Mouse (Mus musculus): ENCODE data around the gene Il10. TPM values are rescaled to one million over a fixed set of nuclear protein-coding genes. Genes with fewer than 3 reads are reported as not detected.

Gene Il10
- not detected for polyA plus RNA-seq (2014; fragmentation: Illumina TruSeq; extraction: RNeasy Lipid Tissue Mini Kit (QIAGEN cat#74804); ENCODE audit: low read depth, low replicate concordance)

GRCm38 (mm10) chr1:131019492-131020098 is at the start of gene Il10:
TSS of gene Il10 (plus strand) at chr1:131019845.

Other genes starting within 250 kb of the Il10 start
- 0.77 TPM for gene Fcamr, start 218.9 kb upstream of the Il10 start, polyA plus RNA-seq (2014; fragmentation: Illumina TruSeq; extraction: RNeasy Lipid Tissue Mini Kit (QIAGEN cat#74804); ENCODE audit: low read depth, low replicate concordance)
- gene Pigr, start 193.2 kb upstream of the Il10 start, polyA plus RNA-seq (2014; fragmentation: Illumina TruSeq; extraction: RNeasy Lipid Tissue Mini Kit (QIAGEN cat#74804); ENCODE audit: low read depth, low replicate concordance) = 28.2 TPM
- gene Fcmr, start 154.2 kb upstream of the Il10 start, polyA plus RNA-seq (2014; fragmentation: Illumina TruSeq; extraction: RNeasy Lipid Tissue Mini Kit (QIAGEN cat#74804); ENCODE audit: low read depth, low replicate concordance) = 2.7 TPM
- not detected for gene Il24, start 132.4 kb upstream of the Il10 start, polyA plus RNA-seq (2014; fragmentation: Illumina TruSeq; extraction: RNeasy Lipid Tissue Mini Kit (QIAGEN cat#74804); ENCODE audit: low read depth, low replicate concordance)
- gene Il20, start 108.4 kb upstream of the Il10 start, polyA plus RNA-seq (2014; fragmentation: Illumina TruSeq; extraction: RNeasy Lipid Tissue Mini Kit (QIAGEN cat#74804); ENCODE audit: low read depth, low replicate concordance) = not detected
- gene Il19, start 79.7 kb upstream of the Il10 start, polyA plus RNA-seq (2014; fragmentation: Illumina TruSeq; extraction: RNeasy Lipid Tissue Mini Kit (QIAGEN cat#74804); ENCODE audit: low read depth, low replicate concordance) = not detected
- 32.0 TPM for gene Mapkapk2, start 78.0 kb downstream of the Il10 start, polyA plus RNA-seq (2014; fragmentation: Illumina TruSeq; extraction: RNeasy Lipid Tissue Mini Kit (QIAGEN cat#74804); ENCODE audit: low read depth, low replicate concordance)
- 0.89 TPM for gene Dyrk3, start 118.5 kb downstream of the Il10 start, polyA plus RNA-seq (2014; fragmentation: Illumina TruSeq; extraction: RNeasy Lipid Tissue Mini Kit (QIAGEN cat#74804); ENCODE audit: low read depth, low replicate concordance)
- 21.7 TPM for gene Eif2d, start 133.3 kb downstream of the Il10 start, polyA plus RNA-seq (2014; fragmentation: Illumina TruSeq; extraction: RNeasy Lipid Tissue Mini Kit (QIAGEN cat#74804); ENCODE audit: low read depth, low replicate concordance)
- gene Rassf5, start 225.4 kb downstream of the Il10 start, polyA plus RNA-seq (2014; fragmentation: Illumina TruSeq; extraction: RNeasy Lipid Tissue Mini Kit (QIAGEN cat#74804); ENCODE audit: low read depth, low replicate concordance) = 4.1 TPM

Measured in kidney, adult 10 weeks (tissue).